Mouse (Mus musculus): Measurements from ENCODE around the gene Auts2. TPM values are rescaled to one million over a fixed set of nuclear protein-coding genes. Genes with fewer than 3 reads are reported as not detected.

Gene Auts2
- total and polyA plus RNA-seq, 3 experiments = not detected

DNA sequence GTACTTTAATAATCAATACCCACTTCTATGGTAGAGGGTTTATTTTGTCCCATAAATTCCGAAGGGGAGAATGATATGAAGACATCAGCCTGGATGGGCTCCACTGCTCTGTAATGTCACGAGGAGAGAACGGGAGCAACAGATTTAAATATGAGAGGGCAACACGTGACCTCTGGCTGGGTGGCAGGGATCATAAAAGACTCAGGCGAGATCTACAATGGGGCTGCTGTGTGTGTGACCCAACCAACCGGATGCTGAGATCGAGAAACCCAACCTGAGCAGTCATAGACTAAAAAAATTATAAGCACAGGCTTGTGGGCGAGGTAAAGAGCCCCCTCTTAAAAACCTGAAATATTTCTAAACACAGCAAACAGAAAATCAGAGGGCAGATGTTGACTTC lies 753.5 kb downstream of the Auts2 start:
- H3K4me3 ChIP-seq (replicated peaks in 1 of 3; ENCODE audit: low read depth in 2 of 3, low read length in 2 of 3, poor library complexity in 1 of 3) = no peak overlapping the region
- H3K36me3 ChIP-seq (replicated peaks in 1 of 2; ENCODE audit: control insufficient read depth in 1 of 2, insufficient read depth in 1 of 2, low read length in 1 of 2) = no peaks in the 10 kb centered on the region
- no peaks in the 10 kb centered on the region for H3K4me1 ChIP-seq (ENCODE audit: control insufficient read depth in 1 of 2, insufficient read depth in 2 of 2)
- H3K27ac ChIP-seq (ENCODE audit: insufficient read depth, low read depth) = no peak overlapping the region
- no peak overlapping the region for H3K9ac ChIP-seq (ENCODE audit: insufficient read depth, low read depth)
- DNase-seq (ENCODE audit: extremely low read depth) = no peak
- no peak overlapping the region for H3K4me2 ChIP-seq (ENCODE audit: insufficient read depth, low read depth, poor library complexity, severe bottlenecking)
- dilution Hi-C loops (cut with MboI; ENCODE audit: extremely low pct_ligation_motif_present, extremely low pct_unique_long_range_greater_than_20kb, low sequenced_read_pairs) = no loop called here
- TF ChIP-seq HCFC1 (IDR thresholded peaks at IDR 0.05; ENCODE audit: low read depth, low read length) (no peak), JUN (IDR thresholded peaks at IDR 0.05; ENCODE audit: insufficient read depth, low read depth, low read length) (no peak)
- peaks cover 66% of the 10 kb centered on the region for H3K9me3 ChIP-seq (replicated peaks; ENCODE audit: low read length)
- no peaks in the 10 kb centered on the region for H3K79me2 ChIP-seq (replicated peaks; ENCODE audit: control insufficient read depth, extremely low read depth, insufficient read depth, poor library complexity, severe bottlenecking)
- in situ Hi-C loops (cut with MboI; ENCODE audit: low pct_ligation_motif_present, low pct_unique_long_range_greater_than_20kb, low sequenced_read_pairs) = no loop called here
- no peaks in the 10 kb centered on the region for H3K27me3 ChIP-seq (replicated peaks)

- no peaks in the 10 kb centered on the region for H3K4me1 ChIP-seq (ENCODE audit: control insufficient read depth in 1 of 2, insufficient read depth in 2 of 2)
- no peak overlapping the region for H3K4me3 ChIP-seq (replicated peaks in 1 of 3; ENCODE audit: low read depth in 2 of 3, low read length in 2 of 3, poor library complexity in 1 of 3)
- in situ Hi-C loops (cut with MboI; ENCODE audit: low pct_ligation_motif_present, low pct_unique_long_range_greater_than_20kb, low sequenced_read_pairs) = no loop called here
- H3K27me3 ChIP-seq (replicated peaks) = no peaks in the 10 kb centered on the region
- no peak for DNase-seq (ENCODE audit: extremely low read depth)
- peaks cover 65% of the 10 kb centered on the region for H3K9me3 ChIP-seq (replicated peaks; ENCODE audit: low read length)
- H3K9ac ChIP-seq (ENCODE audit: insufficient read depth, low read depth) = no peak overlapping the region
- no peak overlapping the region for H3K4me2 ChIP-seq (ENCODE audit: insufficient read depth, low read depth, poor library complexity, severe bottlenecking)
- no peaks in the 10 kb centered on the region for H3K79me2 ChIP-seq (replicated peaks; ENCODE audit: control insufficient read depth, extremely low read depth, insufficient read depth, poor library complexity, severe bottlenecking)
- dilution Hi-C loops (cut with MboI; ENCODE audit: extremely low pct_ligation_motif_present, extremely low pct_unique_long_range_greater_than_20kb, low sequenced_read_pairs) = no loop called here
- TF ChIP-seq JUND (conservative IDR thresholded peaks at IDR 0.05; ENCODE audit: low read depth, low read length) = no peak
- TF ChIP-seq TCF12 (IDR thresholded peaks at IDR 0.05; ENCODE audit: low read depth, low read length) = no peak
- TF ChIP-seq ZKSCAN1 (IDR thresholded peaks at IDR 0.05; ENCODE audit: borderline replicate concordance, low read depth, low read length) = no peak
- no peak for TF ChIP-seq USF1 (IDR thresholded peaks at IDR 0.05; ENCODE audit: low read depth, low read length)
- TF ChIP-seq CHD2 (IDR thresholded peaks at IDR 0.05; ENCODE audit: low read length) = no peak
- TF ChIP-seq ZMIZ1 (IDR thresholded peaks at IDR 0.05; ENCODE audit: low read depth, low read length) = no peak
- no peak for TF ChIP-seq EP300 (IDR thresholded peaks at IDR 0.05; ENCODE audit: low read length)
- no peak for TF ChIP-seq IRF4 (IDR thresholded peaks at IDR 0.05; ENCODE audit: low read depth, low read length)
- TF ChIP-seq ELF1 (IDR thresholded peaks at IDR 0.05; ENCODE audit: low read depth, low read length) = no peak
- no peak for TF ChIP-seq ZC3H11A (IDR thresholded peaks at IDR 0.05; ENCODE audit: low read depth, low read length)
- TF ChIP-seq MXI1 (IDR thresholded peaks at IDR 0.05; ENCODE audit: low read depth, low read length) = no peak
- no peaks in the 10 kb centered on the region for H3K36me3 ChIP-seq (replicated peaks in 1 of 2; ENCODE audit: control insufficient read depth in 1 of 2, insufficient read depth in 1 of 2, low read length in 1 of 2)
- no peak overlapping the region for H3K27ac ChIP-seq (ENCODE audit: insufficient read depth, low read depth)
Observed at GRCm38 (mm10) chr5:131788008-131788407, 755.1 kb downstream of the Auts2 start.

DNA sequence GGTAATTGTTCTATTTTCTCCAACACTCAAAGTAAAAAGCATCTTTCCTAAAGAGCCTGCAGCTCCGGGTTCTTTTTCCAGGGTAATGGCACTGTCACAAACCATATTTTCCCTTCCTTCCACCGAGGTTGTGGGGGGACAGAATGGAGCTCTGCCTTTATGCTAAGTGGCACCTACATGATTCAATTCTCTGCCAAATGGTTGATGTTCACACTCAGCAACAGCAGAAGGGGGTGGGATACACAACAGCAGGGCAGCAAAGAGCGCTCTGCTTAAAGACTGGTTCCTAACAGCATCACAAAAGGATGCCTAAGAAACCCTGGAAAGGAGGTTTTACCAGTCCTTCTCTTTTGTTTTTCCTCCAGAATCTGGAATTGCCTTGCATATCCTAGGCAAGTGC lies 759.9 kb downstream of the Auts2 start:
- H3K9me3 ChIP-seq (replicated peaks; ENCODE audit: low read length) = peaks cover 72% of the 10 kb centered on the region
- in situ Hi-C loops (cut with MboI; ENCODE audit: low pct_ligation_motif_present, low pct_unique_long_range_greater_than_20kb, low sequenced_read_pairs) = no loop called here
- no peaks in the 10 kb centered on the region for H3K4me1 ChIP-seq (ENCODE audit: control insufficient read depth in 1 of 2, insufficient read depth in 2 of 2)
- no peak overlapping the region for H3K4me3 ChIP-seq (replicated peaks in 1 of 3; ENCODE audit: low read depth in 2 of 3, low read length in 2 of 3, poor library complexity in 1 of 3)
- no peak overlapping the region for H3K27ac ChIP-seq (ENCODE audit: insufficient read depth, low read depth)
- dilution Hi-C loops (cut with MboI; ENCODE audit: extremely low pct_ligation_motif_present, extremely low pct_unique_long_range_greater_than_20kb, low sequenced_read_pairs) = no loop called here
- H3K36me3 ChIP-seq (replicated peaks in 1 of 2; ENCODE audit: control insufficient read depth in 1 of 2, insufficient read depth in 1 of 2, low read length in 1 of 2) = no peaks in the 10 kb centered on the region
- no peak overlapping the region for H3K9ac ChIP-seq (ENCODE audit: insufficient read depth, low read depth)
- H3K4me2 ChIP-seq (ENCODE audit: insufficient read depth, low read depth, poor library complexity, severe bottlenecking) = no peak overlapping the region
- no peak for DNase-seq (ENCODE audit: extremely low read depth)
- no peaks in the 10 kb centered on the region for H3K79me2 ChIP-seq (replicated peaks; ENCODE audit: control insufficient read depth, extremely low read depth, insufficient read depth, poor library complexity, severe bottlenecking)
- no peak for TF ChIP-seq USF2 (conservative IDR thresholded peaks at IDR 0.05; ENCODE audit: low read depth, low read length)
- no peak for TF ChIP-seq POLR2A (IDR thresholded peaks at IDR 0.05; ENCODE audit: low read depth, low read length)
- TF ChIP-seq ETS1 (conservative IDR thresholded peaks at IDR 0.05; ENCODE audit: low read depth, low read length) = no peak
- TF ChIP-seq ZC3H11A (IDR thresholded peaks at IDR 0.05; ENCODE audit: low read depth, low read length) = no peak
- no peak for TF ChIP-seq TCF12 (IDR thresholded peaks at IDR 0.05; ENCODE audit: low read depth, low read length)
- TF ChIP-seq MAZ (IDR thresholded peaks at IDR 0.05; ENCODE audit: low read depth, low read length) = no peak
- no peak for TF ChIP-seq ZKSCAN1 (IDR thresholded peaks at IDR 0.05; ENCODE audit: borderline replicate concordance, low read depth, low read length)
- TF ChIP-seq CHD1 (IDR thresholded peaks at IDR 0.05; ENCODE audit: low read depth, low read length) = no peak
- H3K27me3 ChIP-seq (replicated peaks) = no peaks in the 10 kb centered on the region

Measured in CH12.LX (cell line).